Mouse (Mus musculus): ENCODE measurements around the gene Pecr. TPM values are rescaled to one million over a fixed set of nuclear protein-coding genes. Genes with fewer than 3 reads are reported as not detected.
A peak's percentile ranks its signal among the peaks of the same experiment; 100 is the strongest.

Pecr gene
- 30.1 and 31.4 TPM in 2 replicates for polyA plus RNA-seq (2016; fragmentation: Nextera tagmentation; extraction: Ambion mirVana)

DNA sequence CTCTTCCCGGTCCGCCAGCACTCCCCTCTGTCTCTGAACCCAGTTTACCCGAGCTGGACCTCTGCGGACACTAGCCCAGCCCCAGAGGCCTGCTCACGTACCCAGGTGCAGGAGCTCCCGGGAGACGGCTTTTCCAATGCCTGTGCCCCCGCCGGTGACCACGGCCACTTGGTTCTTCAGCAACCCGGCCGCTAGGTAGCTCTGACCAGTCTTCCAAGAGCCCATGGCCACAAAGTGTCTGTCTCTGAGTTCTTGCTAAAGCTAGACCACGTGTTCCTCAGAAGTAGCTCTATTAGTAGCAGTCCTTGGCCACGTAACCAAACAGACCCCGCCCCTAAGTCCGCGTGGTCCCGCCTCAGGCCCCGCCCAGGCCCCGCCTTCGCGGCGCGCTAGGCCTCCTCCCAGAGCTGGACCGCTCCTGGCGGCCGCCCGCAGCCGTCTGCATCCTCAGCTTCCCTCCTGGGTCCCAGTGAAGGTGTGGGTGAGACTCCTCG, at the start of gene Pecr, which contains the start of gene Tmem169:
TSS of gene Pecr (minus strand) at position 323 of the 494 bp plus-strand sequence.
TSS of gene Tmem169 (plus strand) at position 378 of the 494 bp plus-strand sequence.
- under 1% methylated on average over 30 of the region's 30 CpGs for WGBS
- 0 out of 2 replicates have a peak, but pooled peaks cover 3% of the 10 kb centered on the region for H3K27me3 ChIP-seq
- H3K9me3 ChIP-seq = no peaks in the 10 kb centered on the region
- ATAC-seq (ENCODE audit: insufficient number of reproducible peaks, insufficient read depth, low FRiP score, low TSS enrichment, low read depth) = peak; percentile 99
- H3K36me3 ChIP-seq = no peaks in the 10 kb centered on the region
- H3K9ac ChIP-seq (replicated peaks) = peak within 1 kb of the TSS; percentile 67
- H3K4me3 ChIP-seq (replicated peaks) = peak within 1 kb of the TSS; percentile 59
- peak within 1 kb of the TSS; percentile 79 for H3K27ac ChIP-seq
- peak within 1 kb of the TSS; percentile 82 for H3K4me2 ChIP-seq
- 0 out of 2 replicates have a peak, but pooled peaks cover 10% of the 10 kb centered on the region for H3K4me1 ChIP-seq (replicated peaks)

DNA sequence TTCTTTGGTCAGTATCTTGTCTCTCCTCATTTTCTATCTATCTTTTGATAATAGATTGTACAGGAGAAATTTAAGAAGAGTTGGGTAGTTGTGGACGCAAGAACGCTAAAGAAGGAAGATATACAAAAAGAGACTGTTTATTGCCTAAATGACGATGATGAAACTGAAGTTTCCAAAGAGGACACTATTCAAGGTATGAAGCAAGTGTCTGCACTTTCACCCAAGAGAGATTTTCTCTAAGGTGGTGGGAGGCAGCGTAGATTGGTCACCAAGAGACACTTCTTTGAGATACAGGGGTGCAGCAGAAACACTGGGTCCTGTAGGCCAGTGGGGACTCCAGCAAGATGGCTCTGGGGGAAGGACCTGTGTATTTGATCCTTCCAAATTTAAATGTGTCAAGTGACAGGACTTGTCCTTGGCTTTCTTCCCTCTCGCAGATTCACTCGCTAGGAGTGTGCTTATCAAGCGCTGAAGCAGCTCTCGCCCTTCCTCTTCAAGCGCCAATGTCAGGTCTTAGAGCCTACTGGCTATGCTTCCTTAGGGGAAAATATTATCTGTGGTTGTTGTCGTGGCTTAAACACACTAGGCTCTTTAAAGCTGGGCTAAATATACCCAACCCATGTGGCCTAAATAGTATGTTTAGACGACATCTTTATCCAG, 42.2 kb upstream of the Pecr start:
- no peak overlapping the region for H3K9ac ChIP-seq (replicated peaks)
- no peak overlapping the region for H3K4me2 ChIP-seq
- H3K36me3 ChIP-seq = peaks cover 93% of the 10 kb centered on the region
- WGBS = 93% methylated on average over 11 of the region's 11 CpGs
- no peaks in the 10 kb centered on the region for H3K4me1 ChIP-seq (replicated peaks)
- H3K27me3 ChIP-seq = no peaks in the 10 kb centered on the region
- no peak overlapping the region for H3K27ac ChIP-seq
- no peak for ATAC-seq (ENCODE audit: insufficient number of reproducible peaks, insufficient read depth, low FRiP score, low TSS enrichment, low read depth)
- H3K4me3 ChIP-seq (replicated peaks) = no peak overlapping the region
- no peaks in the 10 kb centered on the region for H3K9me3 ChIP-seq

GRCm38 (mm10) chr1:72323248-72323647, 39.1 kb upstream of the Pecr start:
- no peaks in the 10 kb centered on the region for H3K4me1 ChIP-seq (replicated peaks)
- no peaks in the 10 kb centered on the region for H3K9me3 ChIP-seq
- 95% methylated on average over 4 of the region's 4 CpGs for WGBS
- H3K27ac ChIP-seq = no peak overlapping the region
- no peak overlapping the region for H3K4me3 ChIP-seq (replicated peaks)
- no peaks in the 10 kb centered on the region for H3K27me3 ChIP-seq
- no peak overlapping the region for H3K4me2 ChIP-seq
- no peak overlapping the region for H3K9ac ChIP-seq (replicated peaks)
- no peak for ATAC-seq (ENCODE audit: insufficient number of reproducible peaks, insufficient read depth, low FRiP score, low TSS enrichment, low read depth)
- peaks cover 94% of the 10 kb centered on the region for H3K36me3 ChIP-seq

DNA sequence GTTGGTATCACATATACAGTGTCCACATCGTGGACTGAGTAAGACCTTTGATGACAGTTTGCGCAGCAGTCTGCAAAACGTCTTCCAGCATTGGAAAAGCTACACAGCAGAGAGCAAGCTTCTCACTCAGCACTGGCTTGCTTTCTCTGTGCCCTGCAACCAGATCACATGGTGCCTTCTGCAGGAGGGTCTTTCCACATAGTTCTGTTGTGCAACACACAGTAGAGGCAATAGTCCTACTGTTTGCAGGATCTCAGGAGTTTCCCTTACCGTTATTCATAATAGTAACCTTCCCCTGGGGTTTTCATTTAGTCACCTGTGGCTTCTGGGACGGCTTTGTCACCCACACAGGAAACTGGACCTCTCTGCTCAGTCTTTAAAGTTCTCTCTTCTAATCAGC, 36.6 kb upstream of the Pecr start:
- no peak for ATAC-seq (ENCODE audit: insufficient number of reproducible peaks, insufficient read depth, low FRiP score, low TSS enrichment, low read depth)
- H3K4me2 ChIP-seq = no peak overlapping the region
- 93% methylated on average over 5 of the region's 5 CpGs for WGBS
- no peak overlapping the region for H3K9ac ChIP-seq (replicated peaks)
- peaks cover 93% of the 10 kb centered on the region for H3K36me3 ChIP-seq
- no peaks in the 10 kb centered on the region for H3K27me3 ChIP-seq
- no peaks in the 10 kb centered on the region for H3K9me3 ChIP-seq
- H3K4me3 ChIP-seq (replicated peaks) = no peak overlapping the region
- H3K27ac ChIP-seq = no peak overlapping the region
- no peaks in the 10 kb centered on the region for H3K4me1 ChIP-seq (replicated peaks)

DNA sequence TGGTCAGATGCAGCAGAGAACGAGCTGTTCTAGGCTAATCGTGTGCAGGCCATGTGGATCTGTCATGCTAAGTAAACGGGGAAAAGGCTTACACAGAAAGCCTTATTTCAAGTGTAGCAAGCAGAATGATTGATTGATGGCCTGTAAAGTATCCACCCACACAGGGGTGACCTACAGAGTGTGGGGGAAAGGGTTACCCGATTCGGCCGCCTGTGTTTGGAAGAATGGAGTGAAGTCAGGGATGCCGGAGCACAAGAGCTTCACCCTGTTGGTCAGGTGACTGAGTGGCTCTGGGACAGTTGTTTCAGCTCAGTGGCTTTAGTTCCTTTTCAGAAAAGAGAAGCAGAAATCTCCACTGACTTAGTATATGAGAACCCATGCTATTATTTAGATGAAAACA, 32.8 kb upstream of the Pecr start:
- peaks cover 88% of the 10 kb centered on the region for H3K36me3 ChIP-seq
- 82% methylated on average over 7 of the region's 7 CpGs for WGBS
- no peak for ATAC-seq (ENCODE audit: insufficient number of reproducible peaks, insufficient read depth, low FRiP score, low TSS enrichment, low read depth)
- no peaks in the 10 kb centered on the region for H3K4me1 ChIP-seq (replicated peaks)
- no peak overlapping the region for H3K4me3 ChIP-seq (replicated peaks)
- H3K27ac ChIP-seq = no peak overlapping the region
- no peaks in the 10 kb centered on the region for H3K27me3 ChIP-seq
- H3K9me3 ChIP-seq = no peaks in the 10 kb centered on the region
- no peak overlapping the region for H3K4me2 ChIP-seq
- no peak overlapping the region for H3K9ac ChIP-seq (replicated peaks)

- Histone ChIP-seq H3K9me3 (no peaks in the 10 kb centered on the region), H3K4me3 (replicated peaks) (no peak overlapping the region), H3K36me3 (peaks cover 92% of the 10 kb centered on the region), H3K9ac (replicated peaks) (no peak overlapping the region), H3K27me3 (no peaks in the 10 kb centered on the region), H3K4me2 (no peak overlapping the region), H3K27ac (no peak overlapping the region), H3K4me1 (replicated peaks) (no peaks in the 10 kb centered on the region)
- ATAC-seq (ENCODE audit: insufficient number of reproducible peaks, insufficient read depth, low FRiP score, low TSS enrichment, low read depth) = no peak
- 84% methylated on average over 8 of the region's 8 CpGs for WGBS
These were observed 32.3 kb upstream of the Pecr start for GRCm38 (mm10) chr1:72316409-72316808.

GRCm38 (mm10) chr1:72315447-72315846, 31.3 kb upstream of the Pecr start:
- Histone ChIP-seq H3K27me3 (no peaks in the 10 kb centered on the region), H3K36me3 (peaks cover 89% of the 10 kb centered on the region), H3K9me3 (no peaks in the 10 kb centered on the region), H3K4me3 (replicated peaks) (no peak overlapping the region), H3K4me2 (no peak overlapping the region), H3K4me1 (replicated peaks) (peaks cover 3% of the 10 kb centered on the region), H3K27ac (no peak overlapping the region), H3K9ac (replicated peaks) (no peak overlapping the region)
- ATAC-seq (ENCODE audit: insufficient number of reproducible peaks, insufficient read depth, low FRiP score, low TSS enrichment, low read depth) = no peak
- 88% methylated on average over 4 of the region's 4 CpGs for WGBS

GRCm38 (mm10) chr1:72313399-72314039, 29.4 kb upstream of the Pecr start:
- Histone ChIP-seq H3K4me2 (no peak overlapping the region), H3K27me3 (no peaks in the 10 kb centered on the region), H3K36me3 (peaks cover 70% of the 10 kb centered on the region), H3K9ac (replicated peaks) (no peak overlapping the region), H3K27ac (no peak overlapping the region), H3K4me1 (replicated peaks) (peaks cover 20% of the 10 kb centered on the region), H3K4me3 (replicated peaks) (no peak overlapping the region), H3K9me3 (no peaks in the 10 kb centered on the region)
- no peak for ATAC-seq (ENCODE audit: insufficient number of reproducible peaks, insufficient read depth, low FRiP score, low TSS enrichment, low read depth)
- WGBS = 82% methylated on average over 5 of the region's 5 CpGs

GRCm38 (mm10) chr1:72312701-72313398, 28.7 kb upstream of the Pecr start:
- WGBS = 83% methylated on average over 9 of the region's 9 CpGs

DNA sequence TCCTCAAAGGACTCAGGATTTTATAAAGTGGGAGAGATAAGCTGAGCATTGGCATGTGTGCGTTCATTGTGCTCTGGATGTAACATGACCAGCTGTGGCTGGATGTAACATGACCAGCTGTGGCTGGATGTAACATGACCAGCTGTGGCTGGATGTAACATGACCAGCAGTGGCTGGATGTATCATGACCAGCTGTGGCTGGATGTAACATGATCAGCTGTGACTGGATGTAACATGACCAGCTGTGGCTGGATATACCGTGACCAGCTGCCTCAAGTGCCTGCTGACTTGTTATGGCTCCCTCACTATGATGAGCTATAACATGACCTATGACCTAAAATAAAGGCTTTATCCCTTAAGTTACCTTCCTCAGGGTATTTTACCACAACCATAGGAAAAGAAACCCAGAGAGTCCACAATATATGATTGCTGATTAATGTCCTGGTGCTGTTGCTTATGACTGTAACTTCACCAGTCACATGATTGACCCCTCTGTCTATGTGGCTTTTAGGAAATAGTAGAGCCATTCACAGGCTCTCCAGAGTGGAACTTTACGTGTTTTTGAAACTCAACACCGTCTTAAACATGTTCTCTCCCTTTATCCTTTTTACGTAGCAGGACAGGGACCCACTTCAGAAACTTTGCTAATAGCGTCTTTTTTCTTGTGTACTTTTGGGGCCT, 25.8 kb upstream of the Pecr start:
- Histone ChIP-seq H3K4me3 (replicated peaks) (no peak overlapping the region), H3K27me3 (no peaks in the 10 kb centered on the region), H3K9ac (replicated peaks) (no peak overlapping the region), H3K27ac (peak overlapping the region; percentile 86), H3K4me1 (replicated peaks) (peaks cover 27% of the 10 kb centered on the region), H3K9me3 (no peaks in the 10 kb centered on the region), H3K4me2 (peak overlapping the region; percentile 17; the same call in 1 of the 2 replicates), H3K36me3 (peaks cover 36% of the 10 kb centered on the region)
- peak; percentile 66; the same call in 1 of the 2 replicates for ATAC-seq (ENCODE audit: insufficient number of reproducible peaks, insufficient read depth, low FRiP score, low TSS enrichment, low read depth)
- WGBS = 31% methylated on average over 6 of the region's 6 CpGs

More at GRCm38 (mm10) chr1:72312701-72313398, 28.7 kb upstream of the Pecr start:
- H3K4me3 ChIP-seq (replicated peaks) = no peak overlapping the region
- no peak overlapping the region for H3K9ac ChIP-seq (replicated peaks)
- no peak overlapping the region for H3K27ac ChIP-seq
- no peak overlapping the region for H3K4me2 ChIP-seq
- no peaks in the 10 kb centered on the region for H3K27me3 ChIP-seq
- no peaks in the 10 kb centered on the region for H3K9me3 ChIP-seq
- peaks cover 63% of the 10 kb centered on the region for H3K36me3 ChIP-seq
- no peak for ATAC-seq (ENCODE audit: insufficient number of reproducible peaks, insufficient read depth, low FRiP score, low TSS enrichment, low read depth)
- H3K4me1 ChIP-seq (replicated peaks) = peaks cover 24% of the 10 kb centered on the region

Measured in limb, embryonic 12.5 days (tissue).